Mouse (Mus musculus) liver, embryonic 14.5 days (tissue): ENCODE results near the gene Otop3.

ENCODE experiments used
- CTCF ChIP-seq: IDR thresholded peaks from 2 replicates; pipeline ENCODE4 v1.5.1; 2016; ENCODE audit warnings: antibody characterized with exemption, low read depth, control low read depth
- EP300 ChIP-seq: IDR thresholded peaks from 2 replicates; pipeline ENCODE4 v1.6.1; 2016; ENCODE audit warnings: antibody characterized with exemption, low read depth

- TF ChIP-seq CTCF (no peak), EP300 (no peak)
These were observed 43.6 kb upstream of the Otop3 start for GRCm38 (mm10) chr11:115290919-115291318.
